Mouse (Mus musculus) 416B (cell line): ENCODE data around the gene Ecm1.
A peak's percentile ranks its signal among the peaks of the same experiment; 100 is the strongest.

Experiments used
- DNase-seq: peaks from one replicate; pipeline ENCODE4 v3.0.0; 2011; ENCODE audit warnings: low read depth

The Ecm1 gene

GRCm38 (mm10) chr3:95689171-95689915 is 50.0 kb downstream of the Ecm1 start:
- peak; percentile 61 for DNase-seq

DNA sequence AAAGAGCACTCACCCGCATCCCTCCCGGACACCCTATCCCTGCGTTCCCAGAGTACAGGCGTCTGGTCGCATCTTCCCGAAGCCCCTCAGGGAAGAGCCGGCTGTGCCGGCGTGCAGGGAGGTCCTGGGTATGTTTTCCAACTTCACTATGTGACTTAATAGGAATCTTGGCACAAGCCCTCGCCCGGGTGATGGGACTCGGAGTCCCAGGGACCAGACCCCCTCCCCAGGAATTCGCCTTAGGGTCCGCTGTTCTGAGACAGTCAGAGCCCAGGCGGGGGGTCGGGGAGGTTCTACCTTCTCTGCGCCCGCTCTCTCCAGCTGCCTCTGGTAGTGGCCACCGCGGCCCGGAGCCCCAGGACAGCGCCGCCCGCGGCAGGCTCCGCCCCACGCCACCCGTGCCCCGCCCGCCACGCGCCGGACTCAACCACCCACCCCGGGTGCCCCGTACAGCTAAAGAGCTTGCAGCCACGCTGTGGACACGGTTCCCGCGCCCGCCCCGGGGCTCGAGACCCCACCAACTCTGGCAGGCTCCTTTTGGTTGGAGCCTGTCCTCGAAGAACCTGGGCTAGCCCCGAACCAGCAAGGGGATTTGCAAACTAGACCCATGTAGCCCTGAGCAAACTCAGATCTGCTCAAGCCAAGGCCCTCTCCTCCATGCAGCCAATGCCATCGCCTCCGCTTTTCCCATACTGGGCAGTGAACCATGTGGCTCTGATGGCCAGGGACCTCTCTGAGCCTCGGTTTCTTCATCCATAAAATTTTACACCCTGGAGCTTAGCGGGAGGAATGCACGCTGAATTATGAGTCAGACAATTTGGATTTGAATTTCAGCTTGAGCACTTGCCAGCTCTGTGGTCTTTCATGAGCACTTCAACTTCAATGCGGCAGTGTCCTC is 51.6 kb downstream of the Ecm1 start, which contains the start of gene Adamtsl4:
TSS of gene Adamtsl4 (minus strand) at position 394 of the 898 bp plus-strand sequence.
- peak; percentile 50 for DNase-seq

DNA sequence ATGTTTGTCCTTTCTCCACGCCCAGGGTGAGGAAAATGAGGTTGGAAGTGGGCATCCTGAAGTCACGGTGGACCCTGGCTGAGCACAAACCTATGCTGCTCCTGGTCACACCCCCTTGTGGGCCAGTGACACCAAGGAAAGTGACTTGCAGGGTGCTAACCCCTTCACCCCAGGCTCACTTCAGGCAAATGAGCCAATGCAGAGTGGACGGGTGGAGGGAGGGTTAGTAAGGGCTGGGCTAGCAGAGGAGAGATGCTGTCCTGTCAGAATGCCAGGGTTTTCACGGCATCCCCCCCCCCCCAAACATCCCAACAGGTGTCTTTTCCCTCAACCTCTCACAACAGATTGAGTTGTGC is 52.2 kb downstream of the Ecm1 start:
- no peak for DNase-seq

DNA sequence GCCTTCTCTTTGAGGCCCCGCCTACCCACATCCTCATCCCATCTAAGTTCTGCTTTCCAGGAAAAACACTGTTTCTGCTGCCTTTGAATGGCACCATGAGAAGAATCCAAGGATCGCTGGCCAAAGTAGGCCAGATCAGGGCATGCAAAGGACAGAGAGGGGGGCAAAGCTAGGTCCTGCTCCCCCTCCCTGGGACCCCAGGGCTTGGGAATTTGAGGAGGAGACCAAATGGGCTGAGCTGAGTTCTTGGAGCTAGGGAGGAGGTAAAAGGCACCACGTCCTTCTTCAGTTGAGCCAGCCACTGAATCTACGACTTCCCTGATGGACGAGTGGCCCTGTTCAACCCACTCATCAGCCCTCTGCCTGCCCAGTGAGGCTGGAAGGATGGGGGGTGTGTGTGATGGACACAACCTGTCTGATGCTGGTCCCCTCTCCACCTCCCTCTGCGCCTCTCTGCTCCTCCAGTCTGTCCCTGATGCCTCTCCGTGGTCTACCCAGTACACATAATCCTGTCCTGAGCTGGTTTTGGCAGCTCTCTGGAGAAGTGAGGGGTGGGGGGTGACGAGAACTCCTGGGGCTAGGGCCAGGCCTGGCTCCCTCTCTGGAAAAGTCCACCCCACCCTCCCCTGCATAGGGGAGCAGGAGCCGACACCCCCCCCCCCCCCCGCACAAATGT is 52.7 kb downstream of the Ecm1 start:
- DNase-seq: no peak

DNA sequence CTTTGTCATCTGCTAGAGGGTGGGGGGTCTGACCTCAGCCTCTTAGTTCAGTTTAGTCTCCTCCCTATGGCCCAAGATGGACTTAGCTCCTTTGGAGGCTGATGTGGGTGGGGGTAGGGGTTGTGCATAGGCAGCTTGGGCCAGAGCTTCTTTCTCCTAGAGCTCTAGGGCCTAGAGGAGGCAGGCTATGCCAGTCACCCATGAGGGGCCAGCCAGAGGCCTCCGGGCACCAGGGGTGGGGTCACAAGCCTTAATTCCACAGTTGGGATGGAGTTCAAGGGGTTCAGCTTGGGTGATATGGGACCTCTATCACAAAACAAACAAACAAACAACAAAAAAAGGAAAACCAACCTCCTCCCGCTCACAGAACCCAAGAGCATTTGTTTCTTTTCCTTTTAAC is 53.7 kb downstream of the Ecm1 start:
- no peak for DNase-seq

GRCm38 (mm10) chr3:95685301-95685700 is 54.1 kb downstream of the Ecm1 start:
- no peak for DNase-seq

GRCm38 (mm10) chr3:95684846-95685245 is 54.5 kb downstream of the Ecm1 start:
- DNase-seq: peak; percentile 65
